Mouse (Mus musculus) ES-E14 (cell line): ENCODE data around the gene Fbxw9. TPM values are rescaled to one million over a fixed set of nuclear protein-coding genes. Genes with fewer than 3 reads are reported as not detected.

ENCODE experiments used
- DNase-seq: peaks from one replicate; pipeline ENCODE4 v3.0.0-alpha.2; 2013; ENCODE audit warnings: low read depth, low spot score
- H3K27ac ChIP-seq: 2 replicates; pipeline ENCODE4 v1.5.1; 2012; ENCODE audit warnings: low read depth, mild to moderate bottlenecking, low read length, moderate library complexity, mixed read lengths; ENCODE audit not compliant: poor library complexity, insufficient read depth, severe bottlenecking
- H3K36me3 ChIP-seq: 2 replicates; pipeline ENCODE4 v1.6.1; 2012; ENCODE audit warnings: mild to moderate bottlenecking, low read length, moderate library complexity, mixed read lengths; ENCODE audit not compliant: control insufficient read depth, poor library complexity, insufficient read depth, severe bottlenecking
- H3K4me1 ChIP-seq, 2 experiments: fragments of 150-350 bp in 1 of 2; sonication (generic) in 1 of 2; 2 replicates each; pipeline ENCODE4 v1.6.1; 2012; ENCODE audit warnings: low read length in 2 of 2, mild to moderate bottlenecking in 1 of 2, mixed read lengths in 1 of 2; ENCODE audit not compliant: control insufficient read depth in 2 of 2, insufficient read depth in 2 of 2, poor library complexity in 1 of 2
- H3K4me3 ChIP-seq, 2 experiments: fragments of 150-350 bp in 1 of 2; sonication (generic) in 1 of 2; 2 replicates each; pipeline ENCODE4 v1.5.1; 2012; ENCODE audit warnings: low read length in 2 of 2, low read depth in 1 of 2, mild to moderate bottlenecking in 1 of 2, mixed read lengths in 1 of 2; ENCODE audit not compliant: insufficient read depth in 1 of 2, poor library complexity in 1 of 2, severe bottlenecking in 1 of 2
- H3K9ac ChIP-seq: 2 replicates; pipeline ENCODE4 v1.6.1; 2012; ENCODE audit warnings: low read depth, mild to moderate bottlenecking, low read length, mixed read lengths; ENCODE audit not compliant: poor library complexity, insufficient read depth, severe bottlenecking
- H3K9me3 ChIP-seq: fragments of 150-350 bp; sonication (generic); 2 replicates; pipeline ENCODE4 v1.6.1; 2012; ENCODE audit warnings: low read depth, mild to moderate bottlenecking, low read length; ENCODE audit not compliant: control insufficient read depth, insufficient read depth
- CHD2 ChIP-seq: IDR thresholded peaks from 2 replicates; pipeline ENCODE4 v1.6.1; 2014; ENCODE audit warnings: mild to moderate bottlenecking, low read depth, low read length, inconsistent platforms
- HCFC1 ChIP-seq: IDR thresholded peaks from 2 replicates; pipeline ENCODE4 v1.6.1; 2012; ENCODE audit warnings: low read length, inconsistent platforms, borderline replicate concordance; ENCODE audit not compliant: insufficient read depth
- MAFK ChIP-seq: IDR thresholded peaks from 2 replicates; pipeline ENCODE4 v1.6.1; 2014; ENCODE audit warnings: mild to moderate bottlenecking, low read depth, low read length, inconsistent platforms; ENCODE audit not compliant: insufficient read depth
- ZC3H11A ChIP-seq: IDR thresholded peaks from 2 replicates; pipeline ENCODE4 v1.6.1; 2012; ENCODE audit warnings: low read depth, mild to moderate bottlenecking, inconsistent platforms, low read length, borderline replicate concordance
- ZNF384 ChIP-seq: IDR thresholded peaks from 2 replicates; pipeline ENCODE4 v1.6.1; 2012; ENCODE audit warnings: low read depth, low read length, inconsistent platforms
- in situ Hi-C, 2 experiments: fragments of 600-800 bp; cut with MboI; formaldehyde crosslinking; loops; one replicate each; pipeline ENCODE4 v1.15.1; 2025; ENCODE audit warnings: low sequenced_read_pairs in 2 of 2, inconsistent platforms in 1 of 2; ENCODE audit not compliant: unreplicated experiment in 2 of 2
- total RNA-seq: library from RNA; depleted of rRNA; stranded (reverse); fragments of 300-350 nt; gene quantifications from 2 replicates; pipeline ENCODE4 v1.2.3, GENCODE M21; 2012

Gene Fbxw9
- total RNA-seq, 1 experiment, result 49.3 TPM

GRCm38 (mm10) chr8:85017209-85017608, 42.6 kb upstream of the Fbxw9 start:
- TF ChIP-seq ZNF384 (no peak), MAFK (no peak), ZC3H11A (no peak), HCFC1 (no peak), CHD2 (no peak)
- H3K9ac ChIP-seq, result no peak overlapping the region
- no peaks in the 10 kb centered on the region for H3K9me3 ChIP-seq
- no peak overlapping the region for H3K4me3 ChIP-seq
- H3K27ac ChIP-seq, result no peak overlapping the region
- in situ Hi-C loops, result no loop called here
- DNase-seq, result no peak
- H3K36me3 ChIP-seq, result peaks cover 35% of the 10 kb centered on the region
- peaks cover 2 to 11% of the 10 kb centered on the region in 2 experiments; a peak in 2 of 4 replicates for H3K4me1 ChIP-seq

GRCm38 (mm10) chr8:85021514-85022055, 38.3 kb upstream of the Fbxw9 start:
- Histone ChIP-seq H3K4me1 (peaks cover 4 to 8% of the 10 kb centered on the region in 2 experiments; a peak in 2 of 4 replicates), H3K27ac (peak overlapping the region; percentile 58), H3K36me3 (peaks cover 49% of the 10 kb centered on the region), H3K9ac (peak overlapping the region; percentile 56; the same call in 1 of the 2 replicates), H3K9me3 (no peaks in the 10 kb centered on the region), H3K4me3 (no peak overlapping the region; a peak in 1 of 4 replicates)
- DNase-seq, result no peak
- TF ChIP-seq ZNF384 (no peak), MAFK (no peak), HCFC1 (no peak)
- in situ Hi-C loops, result no loop called here

- no peak for DNase-seq
- peaks cover 37% of the 10 kb centered on the region for H3K36me3 ChIP-seq
- no peaks in the 10 kb centered on the region for H3K9me3 ChIP-seq
- no peak overlapping the region; the same call in 1 of the 2 replicates for H3K9ac ChIP-seq
- in situ Hi-C loops, result no loop called here
- TF ChIP-seq HCFC1 (no peak), ZNF384 (no peak), CHD2 (no peak), MAFK (no peak), ZC3H11A (no peak)
- no peak overlapping the region for H3K27ac ChIP-seq
- H3K4me3 ChIP-seq, result peak overlapping the region; percentile 71 to 85; a peak in 1 of 4 replicates
- H3K4me1 ChIP-seq, result peaks cover 3 to 11% of the 10 kb centered on the region in 2 experiments; a peak in 3 of 4 replicates
Observed at GRCm38 (mm10) chr8:85023846-85024245, 36.0 kb upstream of the Fbxw9 start.

GRCm38 (mm10) chr8:85025098-85025932, 34.5 kb upstream of the Fbxw9 start, which contains the start of gene Asna1:
Gene Asna1, minus strand, starts transcription at chr8:85025281.
- DNase-seq, result peak; percentile 83
- peak within 1 kb of the TSS; percentile 57 for H3K27ac ChIP-seq
- peaks cover 39% of the 10 kb centered on the region for H3K36me3 ChIP-seq
- H3K4me3 ChIP-seq, result peak within 1 kb of the TSS; percentile 85 to 97
- TF ChIP-seq MAFK (no peak), CHD2 (no peak; the same call in 1 of the 2 replicates), ZNF384 (no peak), ZC3H11A (no peak), HCFC1 (peak; percentile 57; the same call in 1 of the 2 replicates)
- H3K9ac ChIP-seq, result peak within 1 kb of the TSS; percentile 95
- no peaks in the 10 kb centered on the region for H3K9me3 ChIP-seq
- peaks cover 3 to 12% of the 10 kb centered on the region in 2 experiments for H3K4me1 ChIP-seq
- in situ Hi-C loops, result no loop called here
